Mouse (Mus musculus): ENCODE data around the gene Hfm1.

DNA sequence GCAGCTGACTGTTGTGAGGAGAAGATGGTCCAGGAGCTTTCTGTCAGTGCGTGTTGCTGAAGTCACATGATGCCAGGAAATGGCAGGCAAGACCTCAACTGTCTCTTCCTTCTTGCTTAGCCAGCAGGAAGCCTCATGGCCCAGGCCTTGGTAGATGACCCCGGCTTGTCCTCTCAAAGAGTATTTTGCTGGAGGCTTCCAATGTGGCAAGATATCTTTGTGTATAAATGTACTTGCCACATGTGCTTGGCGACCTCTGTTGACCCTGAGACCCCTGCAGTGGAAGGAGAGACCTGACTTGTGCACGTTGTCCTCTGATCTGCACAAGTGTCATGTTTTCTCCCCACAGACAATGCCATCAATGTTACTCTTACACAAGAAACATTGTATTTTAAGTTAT, 95.3 kb downstream of the Hfm1 start:
- no peak for TF ChIP-seq CHD2 (IDR thresholded peaks at IDR 0.05; ENCODE audit: low read depth, low read length)
- TF ChIP-seq ZC3H11A (IDR thresholded peaks at IDR 0.05; ENCODE audit: borderline replicate concordance, low read depth, low read length), result no peak
- TF ChIP-seq HCFC1 (IDR thresholded peaks at IDR 0.05; ENCODE audit: borderline replicate concordance, insufficient read depth, low read length), result no peak
- no peak for TF ChIP-seq ZNF384 (IDR thresholded peaks at IDR 0.05; ENCODE audit: low read depth, low read length)

All from ES-E14 (cell line).